ENCODE assay signal across 9 mouse cellular contexts in the genomic region with DNA sequence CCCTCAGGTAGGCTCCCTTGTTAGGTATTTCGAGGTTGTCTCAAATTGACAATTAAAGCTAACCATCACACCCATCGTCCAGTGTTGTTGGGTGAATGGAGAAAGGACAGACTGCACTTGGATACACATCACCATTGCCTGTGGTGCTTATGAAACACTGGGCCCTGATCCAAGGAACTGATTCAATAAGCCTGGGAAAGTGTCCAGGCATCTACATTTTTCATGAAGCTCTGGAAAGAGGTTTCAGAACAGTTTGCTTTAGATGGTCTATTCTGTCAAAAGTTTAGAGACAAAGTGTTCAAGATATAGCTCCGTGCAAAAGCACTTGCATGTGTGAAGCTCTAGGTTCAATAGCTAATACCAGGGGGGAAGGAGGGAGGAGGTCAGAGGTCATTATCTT. TPM values are rescaled to one million over a fixed set of nuclear protein-coding genes. Genes with fewer than 3 reads are reported as not detected.
DNase-seq lines count a peak whose midpoint lies in the region; ATAC-seq and TF ChIP-seq lines count a peak whose summit lies in the region.
"Had no signal": no experiment of that assay in that cellular context is flagged by ENCODE, and none has a peak within 500 bp of the region (broad histone marks: within the 10 kb centered on the region; RNA-seq: fewer than 3 reads in every experiment).

No protein-coding gene starts in this region.

- DNase-seq in heart, adult 8-10 months (ENCODE audit: low spot score): peak; percentile 61
- DNase-seq in heart, postnatal 25 days (ENCODE audit: low spot score): no peak
- DNase-seq in 3134 (ENCODE audit: extremely low read depth, insufficient read length, low spot score): peak; percentile 14
- DNase-seq in left cerebral cortex, postnatal 14 days (ENCODE audit: low spot score in 2 of 2): peak; percentile 68 to 82
- no peak for DNase-seq in thymus, postnatal 14 days
- DNase-seq in forebrain, embryonic 14.5 days (ENCODE audit: low spot score): no peak

- no peak for ATAC-seq in forebrain, embryonic 14.5 days
- ATAC-seq in midbrain, embryonic 15.5 days (replicated peaks): no peak

- H3K9me3 ChIP-seq in forebrain, embryonic 14.5 days (replicated peaks; ENCODE audit: control insufficient read depth, low read length): no peaks in the 10 kb centered on the region
- H3K9me3 ChIP-seq in midbrain, embryonic 15.5 days: no peaks in the 10 kb centered on the region

- intact Hi-C loops in heart, postnatal 25 days (cut with DNase I): no loop called here
- intact Hi-C loops in left cerebral cortex, postnatal 14 days (cut with DNase I): loop anchor here (5.0 kb wide), 1 partner anchor 37 kb away; a partner anchor contains a TSS

- 81% methylated on average over 3 of the region's 3 CpGs for WGBS in forebrain, embryonic 14.5 days
- WGBS in midbrain, embryonic 15.5 days: 86% methylated on average over 3 of the region's 3 CpGs

- H3K36me3 ChIP-seq in forebrain, embryonic 14.5 days (ENCODE audit: control insufficient read depth, insufficient read depth, low read length): no peaks in the 10 kb centered on the region
- no peaks in the 10 kb centered on the region for H3K36me3 ChIP-seq in midbrain, embryonic 15.5 days (replicated peaks)

- peak overlapping the region; percentile 83 for H3K27ac ChIP-seq in cortical plate, adult 2 months (ENCODE audit: insufficient read depth, low read length)
- no peak overlapping the region for H3K27ac ChIP-seq in forebrain, embryonic 14.5 days (ENCODE audit: low read depth, low read length)
- H3K27ac ChIP-seq in midbrain, embryonic 15.5 days: no peak overlapping the region

- no peak overlapping the region for H3K4me2 ChIP-seq in forebrain, embryonic 14.5 days (ENCODE audit: low read length)
- no peak overlapping the region for H3K4me2 ChIP-seq in midbrain, embryonic 15.5 days
- H3K4me2 ChIP-seq: midbrain, embryonic 11.5 days had no signal

- H3K4me3 ChIP-seq in cortical plate, adult 2 months (ENCODE audit: insufficient read depth, low read length): no peak overlapping the region
- H3K4me3 ChIP-seq in forebrain, embryonic 14.5 days (ENCODE audit: low read depth, low read length): no peak overlapping the region
- no peak overlapping the region for H3K4me3 ChIP-seq in midbrain, embryonic 15.5 days

- no peaks in the 10 kb centered on the region for H3K27me3 ChIP-seq in forebrain, embryonic 14.5 days (replicated peaks; ENCODE audit: control insufficient read depth, insufficient read depth, low read length)
- H3K27me3 ChIP-seq in midbrain, embryonic 15.5 days (replicated peaks): no peaks in the 10 kb centered on the region

- no peak overlapping the region for H3K9ac ChIP-seq in forebrain, embryonic 14.5 days (ENCODE audit: low read length)
- H3K9ac ChIP-seq in midbrain, embryonic 15.5 days: no peak overlapping the region

- peaks cover 3% of the 10 kb centered on the region; the same call in 1 of the 2 replicates for H3K4me1 ChIP-seq in cortical plate, adult 2 months (ENCODE audit: control insufficient read depth, insufficient read depth, low read length)
- H3K4me1 ChIP-seq in forebrain, embryonic 14.5 days (ENCODE audit: control insufficient read depth, insufficient read depth, low read length): no peaks in the 10 kb centered on the region
- no peaks in the 10 kb centered on the region for H3K4me1 ChIP-seq in midbrain, embryonic 15.5 days

- TF ChIP-seq POLR2A in cortical plate, adult 2 months (IDR thresholded peaks at IDR 0.05; ENCODE audit: extremely low read depth, insufficient read depth, low read length): no peak

- TF ChIP-seq CTCF in cortical plate, adult 2 months (IDR thresholded peaks at IDR 0.05; ENCODE audit: extremely low read depth, insufficient read depth, low read length): no peak

RNA-seq across cellular contexts. Expression of a gene that starts 38.6 kb away (rescaled TPM):
- 10 to 100 TPM; 45.9 to 70.1 (median 61.3) TPM for total RNA-seq in heart, adult 8-10 months (2022)
- 10 to 100 TPM; 65.6 to 82.6 TPM for total RNA-seq in heart, postnatal 25 days (2021)
- polyA plus RNA-seq in cortical plate, adult 2 months (2012; rRNA removed): 20.5 and 21.2 TPM in 2 replicates
- total RNA-seq in left cerebral cortex, postnatal 14 days (2021): 10 to 100 TPM; 53.1 to 77.1 TPM
- 59.4 and 83.6 TPM in 2 replicates for polyA plus RNA-seq in forebrain, embryonic 14.5 days (2014; fragmentation: Nextera tagmentation; extraction: Ambion mirVana)
- polyA plus RNA-seq in midbrain, embryonic 15.5 days (2015; fragmentation: Nextera tagmentation; extraction: Ambion mirVana): 33.4 and 44.8 TPM in 2 replicates

Comparison
In these comparisons a context has a peak if more than half of its experiments do, and no peak if none do; other contexts are left out.
1. DNase-seq: peak in heart, adult 8-10 months (single experiment), 3134 (single experiment) and left cerebral cortex, postnatal 14 days (2 of 2); none in heart, postnatal 25 days (single experiment), thymus, postnatal 14 days (single experiment) and forebrain, embryonic 14.5 days (single experiment).